Mouse (Mus musculus) MEL (cell line): ENCODE data around the gene Tshz2. TPM values are rescaled to one million over a fixed set of nuclear protein-coding genes. Genes with fewer than 3 reads are reported as not detected.

Experiments used
- DNase-seq: peaks from one replicate; pipeline ENCODE4 v3.0.0; 2011; ENCODE audit warnings: low read depth, low spot score
- H3K27ac ChIP-seq: 2 replicates; pipeline ENCODE4 v1.5.1; 2012; ENCODE audit warnings: low read depth, mild to moderate bottlenecking, control low read depth, low read length, moderate library complexity; ENCODE audit not compliant: control insufficient read depth
- H3K27me3 ChIP-seq, 2 experiments: fragments of 150-350 bp in 1 of 2; sonication (generic) in 1 of 2; 2 replicates each; pipeline ENCODE4 v1.6.1; 2012; ENCODE audit warnings: low read length in 2 of 2, mild to moderate bottlenecking in 2 of 2, improper control_type of control experiment in 1 of 2, moderate library complexity in 1 of 2; ENCODE audit not compliant: insufficient read depth in 2 of 2, control insufficient read depth in 1 of 2
- H3K36me3 ChIP-seq, 2 experiments: 2 replicates each; pipeline ENCODE4 v1.6.1; 2012 to 2014; ENCODE audit warnings: low read length in 2 of 2, improper control_type of control experiment in 1 of 2, inconsistent platforms in 1 of 2, mild to moderate bottlenecking in 1 of 2; ENCODE audit not compliant: insufficient read depth in 2 of 2, control insufficient read depth in 1 of 2
- H3K4me1 ChIP-seq, 2 experiments: fragments of 150-350 bp in 1 of 2; sonication (generic) in 1 of 2; 2 replicates each; pipeline ENCODE4 v1.6.1; 2012; ENCODE audit warnings: low read length in 2 of 2, improper control_type of control experiment in 1 of 2, mild to moderate bottlenecking in 1 of 2; ENCODE audit not compliant: insufficient read depth in 2 of 2, control insufficient read depth in 1 of 2
- H3K4me3 ChIP-seq, 2 experiments: fragments of 150-350 bp in 1 of 2; sonication (generic) in 1 of 2; 2 replicates each; pipeline ENCODE4 v1.5.1; 2012; ENCODE audit warnings: low read depth in 2 of 2, low read length in 2 of 2, mild to moderate bottlenecking in 2 of 2, moderate library complexity in 2 of 2, control low read depth in 1 of 2, improper control_type of control experiment in 1 of 2; ENCODE audit not compliant: control insufficient read depth in 1 of 2, insufficient read depth in 1 of 2
- H3K79me2 ChIP-seq: 2 replicates; pipeline ENCODE4 v1.6.1; 2012; ENCODE audit warnings: mild to moderate bottlenecking, low read length, moderate library complexity; ENCODE audit not compliant: control insufficient read depth, poor library complexity, insufficient read depth
- H3K9ac ChIP-seq: 2 replicates; pipeline ENCODE4 v1.6.1; 2012; ENCODE audit warnings: low read depth, mild to moderate bottlenecking, control low read depth, low read length, moderate library complexity; ENCODE audit not compliant: control insufficient read depth, poor library complexity, severe bottlenecking
- H3K9me3 ChIP-seq: fragments of 150-350 bp; sonication (generic); replicated peaks from 2 replicates; pipeline ENCODE4 v1.6.1; 2012; ENCODE audit warnings: mild to moderate bottlenecking, low read length, improper control_type of control experiment, moderate library complexity; ENCODE audit not compliant: insufficient read depth
- E2F4 ChIP-seq: IDR thresholded peaks from 2 replicates; pipeline ENCODE4 v1.6.1; 2011; ENCODE audit warnings: low read depth, low read length, improper control_type of control experiment, borderline replicate concordance
- ELF1 ChIP-seq: IDR thresholded peaks from 2 replicates; pipeline ENCODE4 v1.6.1; 2014; ENCODE audit warnings: low read depth, mild to moderate bottlenecking, inconsistent platforms, low read length, improper control_type of control experiment, moderate library complexity
- EP300 ChIP-seq, 2 experiments: IDR thresholded peaks; 2 replicates each; pipeline ENCODE4 v1.6.1; 2011; ENCODE audit warnings: improper control_type of control experiment in 2 of 2, low read length in 2 of 2, low read depth in 1 of 2, mild to moderate bottlenecking in 1 of 2
- GABPA ChIP-seq: IDR thresholded peaks from 2 replicates; pipeline ENCODE4 v1.6.1; 2012; ENCODE audit warnings: low read depth, mild to moderate bottlenecking, inconsistent platforms, low read length, improper control_type of control experiment, moderate library complexity
- HCFC1 ChIP-seq: IDR thresholded peaks from 2 replicates; pipeline ENCODE4 v1.6.1; 2012; ENCODE audit warnings: low read depth, mild to moderate bottlenecking, inconsistent platforms, low read length, improper control_type of control experiment, moderate library complexity
- KAT2A ChIP-seq: conservative IDR thresholded peaks from 2 replicates; pipeline ENCODE4 v1.6.1; 2012; ENCODE audit warnings: low read depth, low read length, improper control_type of control experiment, inconsistent platforms
- MAX ChIP-seq: IDR thresholded peaks from 2 replicates; pipeline ENCODE4 v1.6.1; 2011; ENCODE audit warnings: low read length, improper control_type of control experiment
- MEF2A ChIP-seq: IDR thresholded peaks from 2 replicates; pipeline ENCODE4 v1.6.1; 2014; ENCODE audit warnings: low read depth, mild to moderate bottlenecking, inconsistent platforms, low read length, improper control_type of control experiment; ENCODE audit not compliant: poor library complexity, insufficient replicate concordance, severe bottlenecking; ENCODE audit errors: extremely low read depth
- NELFE ChIP-seq: IDR thresholded peaks from 2 replicates; pipeline ENCODE4 v1.6.1; 2011; ENCODE audit warnings: low read depth, low read length, improper control_type of control experiment
- NRF1 ChIP-seq: IDR thresholded peaks from 2 replicates; pipeline ENCODE4 v1.6.1; 2014; ENCODE audit warnings: low read depth, mild to moderate bottlenecking, inconsistent platforms, low read length, improper control_type of control experiment, moderate library complexity; ENCODE audit not compliant: poor library complexity, insufficient read depth, severe bottlenecking
- POLR2A ChIP-seq, 2 experiments: IDR thresholded peaks; 2 replicates each; pipeline ENCODE4 v1.6.1; 2011 to 2012; ENCODE audit warnings: low read length in 2 of 2, mild to moderate bottlenecking in 2 of 2, control low read depth in 1 of 2, improper control_type of control experiment in 1 of 2, low read depth in 1 of 2, moderate library complexity in 1 of 2; ENCODE audit not compliant: control insufficient read depth in 1 of 2, insufficient read depth in 1 of 2, poor library complexity in 1 of 2
- RAD21 ChIP-seq: IDR thresholded peaks from 2 replicates; pipeline ENCODE4 v1.6.1; 2011; ENCODE audit warnings: mild to moderate bottlenecking, low read depth, low read length, improper control_type of control experiment
- RCOR1 ChIP-seq: IDR thresholded peaks from 2 replicates; pipeline ENCODE4 v1.6.1; 2012; ENCODE audit warnings: low read depth, mild to moderate bottlenecking, inconsistent platforms, low read length, improper control_type of control experiment
- TBP ChIP-seq: IDR thresholded peaks from 2 replicates; pipeline ENCODE4 v1.8.0; 2011; ENCODE audit warnings: low read depth, low read length, improper control_type of control experiment
- USF2 ChIP-seq, 2 experiments: IDR thresholded peaks; 2 replicates each; pipeline ENCODE4 v1.6.1; 2011 to 2012; ENCODE audit warnings: improper control_type of control experiment in 2 of 2, low read length in 2 of 2, borderline replicate concordance in 1 of 2, inconsistent platforms in 1 of 2, low read depth in 1 of 2, mild to moderate bottlenecking in 1 of 2; ENCODE audit not compliant: insufficient read depth in 1 of 2
- ZMIZ1 ChIP-seq: IDR thresholded peaks from 2 replicates; pipeline ENCODE4 v1.6.1; 2012; ENCODE audit warnings: low read depth, mild to moderate bottlenecking, inconsistent platforms, low read length, improper control_type of control experiment, moderate library complexity
- polyA plus RNA-seq, 2 experiments: library from polyadenylated mRNA; stranded (reverse) in 1 of 2; unstranded in 1 of 2; fragments of >175 nt in 1 of 2; fragments of >200 nt in 1 of 2; gene quantifications; 2 replicates each; pipeline versions ENCODE4 v1.2.1 to v1.2.4; 2012; ENCODE audit warnings: low replicate concordance in 2 of 2, low read depth in 1 of 2; ENCODE audit not compliant: insufficient read length in 2 of 2, insufficient read depth in 1 of 2, missing spikeins in 1 of 2
- total RNA-seq: library from RNA; depleted of rRNA; stranded (reverse); fragments of 300-350 nt; gene quantifications from 2 replicates; pipeline ENCODE4 v1.2.3, GENCODE M21; 2012

Tshz2 gene
- total and polyA plus RNA-seq, 3 experiments, result not detected

DNA sequence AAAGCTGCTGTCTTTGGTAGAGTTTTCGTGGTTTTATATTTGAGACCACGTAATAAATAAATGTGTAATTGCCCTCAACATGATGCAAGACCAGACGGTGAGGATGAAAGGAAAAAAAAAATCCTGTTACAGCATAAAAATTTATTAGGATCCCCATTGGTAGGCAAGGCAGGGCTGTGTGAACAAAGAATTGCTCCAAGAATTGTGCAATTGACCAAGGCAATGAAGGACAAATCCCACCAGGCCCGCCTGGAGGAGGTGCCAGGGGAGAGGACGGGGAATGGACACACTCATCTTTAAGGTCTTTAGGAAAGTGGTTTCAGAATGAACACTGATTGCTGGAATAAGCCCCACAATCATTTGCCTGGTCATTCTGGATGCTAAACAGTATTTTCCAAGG, 154.6 kb downstream of the Tshz2 start:
- no peaks in the 10 kb centered on the region for H3K9me3 ChIP-seq
- TF ChIP-seq E2F4 (no peak), GABPA (no peak), MEF2A (no peak)
- H3K9ac ChIP-seq, result no peak overlapping the region
- no peaks in the 10 kb centered on the region for H3K79me2 ChIP-seq
- no peaks in the 10 kb centered on the region for H3K27me3 ChIP-seq
- no peaks in the 10 kb centered on the region for H3K36me3 ChIP-seq
- H3K27ac ChIP-seq, result no peak overlapping the region
- no peak overlapping the region for H3K4me3 ChIP-seq
- H3K4me1 ChIP-seq, result no peaks in the 10 kb centered on the region
- no peak for DNase-seq

DNA sequence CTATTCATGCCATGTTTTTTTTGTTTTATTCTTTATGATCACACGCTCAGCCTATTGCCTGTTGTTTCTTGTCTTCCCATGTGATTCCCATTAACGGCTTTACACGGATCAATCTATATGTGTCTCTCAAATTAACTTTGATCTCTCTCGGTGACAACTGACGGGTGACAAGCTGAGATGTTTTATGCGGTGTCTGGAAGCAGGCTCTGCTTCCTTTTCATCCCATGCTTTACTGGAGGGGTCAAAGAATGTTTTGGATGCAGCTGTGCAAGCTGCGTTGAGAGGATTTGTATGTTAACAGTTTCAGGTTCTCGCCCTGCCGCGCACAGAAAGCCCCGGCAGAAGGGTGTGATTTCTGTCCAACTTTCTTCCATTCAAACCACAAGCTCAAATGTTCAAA, 155.1 kb downstream of the Tshz2 start:
- no peak for DNase-seq
- Histone ChIP-seq H3K79me2 (no peaks in the 10 kb centered on the region), H3K4me1 (no peaks in the 10 kb centered on the region), H3K36me3 (no peaks in the 10 kb centered on the region), H3K9me3 (no peaks in the 10 kb centered on the region), H3K27ac (no peak overlapping the region), H3K27me3 (no peaks in the 10 kb centered on the region), H3K9ac (no peak overlapping the region), H3K4me3 (no peak overlapping the region)
- TF ChIP-seq MEF2A, result no peak
- no peak for TF ChIP-seq MAX
- no peak for TF ChIP-seq RCOR1

DNA sequence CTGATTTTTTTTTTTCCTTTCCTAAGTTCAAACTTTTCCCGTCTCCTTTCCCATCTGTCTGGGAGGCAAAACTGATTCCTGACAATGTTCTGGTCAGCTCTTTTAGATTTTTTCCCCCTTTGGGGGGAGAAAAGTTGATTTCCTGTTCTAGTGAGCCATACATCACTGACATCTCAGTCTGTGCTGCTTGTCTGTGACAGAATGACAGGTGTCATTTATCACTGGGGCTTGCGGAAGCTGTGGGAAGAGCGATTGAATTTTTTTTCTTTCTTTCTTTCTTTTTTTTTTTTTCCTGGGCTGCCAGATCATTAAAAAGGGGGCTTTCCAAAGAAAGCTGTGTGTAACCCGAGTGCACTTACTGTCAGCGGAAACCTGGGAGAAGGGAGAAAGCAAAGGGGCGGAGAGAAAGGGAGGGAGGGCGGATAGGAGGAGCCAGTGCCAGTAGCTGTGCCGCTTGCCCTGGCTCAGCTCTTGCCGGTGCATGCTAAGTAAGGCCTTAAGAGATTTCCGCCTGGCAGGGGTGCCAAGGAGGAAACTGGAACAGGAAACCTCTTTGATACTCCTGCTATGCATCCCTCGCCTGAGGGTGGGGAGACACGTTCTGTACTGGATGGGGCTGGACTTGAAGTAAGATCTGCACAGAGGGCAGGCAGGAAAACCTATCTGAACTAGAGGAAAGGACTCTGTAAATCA, 157.8 kb downstream of the Tshz2 start:
- DNase-seq, result no peak
- Histone ChIP-seq H3K36me3 (no peaks in the 10 kb centered on the region), H3K79me2 (no peaks in the 10 kb centered on the region), H3K27me3 (no peaks in the 10 kb centered on the region), H3K4me1 (no peaks in the 10 kb centered on the region), H3K27ac (no peak overlapping the region), H3K4me3 (no peak overlapping the region), H3K9ac (no peak overlapping the region), H3K9me3 (no peaks in the 10 kb centered on the region)
- TF ChIP-seq POLR2A (IDR thresholded peaks at IDR 0.05; ENCODE audit: control insufficient read depth in 1 of 2, insufficient read depth in 1 of 2, low read depth in 1 of 2, low read length in 2 of 2, poor library complexity in 1 of 2), result no peak
- TF ChIP-seq E2F4, result no peak
- TF ChIP-seq NRF1, result no peak
- no peak for TF ChIP-seq ZMIZ1
- no peak for TF ChIP-seq HCFC1
- no peak for TF ChIP-seq RCOR1
- TF ChIP-seq USF2 (IDR thresholded peaks at IDR 0.05; ENCODE audit: borderline replicate concordance in 1 of 2, insufficient read depth in 1 of 2, low read depth in 1 of 2, low read length in 2 of 2), result no peak
- no peak for TF ChIP-seq RAD21
- TF ChIP-seq KAT2A, result no peak
- TF ChIP-seq MEF2A, result no peak
- TF ChIP-seq NELFE, result no peak
- TF ChIP-seq TBP, result no peak
- TF ChIP-seq EP300 (IDR thresholded peaks at IDR 0.05; ENCODE audit: low read depth in 1 of 2, low read length in 2 of 2), result no peak
- TF ChIP-seq ELF1, result no peak
